Mouse (Mus musculus) midbrain, embryonic 11.5 days (tissue): ENCODE results near the gene Lmln. TPM values are rescaled to one million over a fixed set of nuclear protein-coding genes. Genes with fewer than 3 reads are reported as not detected.
A peak's percentile ranks its signal among the peaks of the same experiment; 100 is the strongest.

ENCODE experiments used
- ATAC-seq: fragments of 200-750 bp; cut with Nextera tagmentation; 2 replicates; pipeline ENCODE4 v1.8.0; 2017; ENCODE audit warnings: moderate TSS enrichment, moderate library complexity; ENCODE audit not compliant: low FRiP score
- DNase-seq: peaks from one replicate; pipeline ENCODE4 v3.0.0; 2015; ENCODE audit warnings: low spot score; ENCODE audit errors: missing footprints
- H3K27ac ChIP-seq: fragments of 300-500 bp; sonication (generic); 2 replicates; pipeline ENCODE4 v1.5.1; 2014; ENCODE audit warnings: low read depth, low read length
- H3K27me3 ChIP-seq: fragments of 300-500 bp; sonication (generic); 2 replicates; pipeline ENCODE4 v1.6.1; 2014; ENCODE audit warnings: mild to moderate bottlenecking, low read length, moderate library complexity, mixed read lengths; ENCODE audit not compliant: control insufficient read depth, insufficient read depth
- H3K36me3 ChIP-seq: fragments of 300-500 bp; sonication (generic); 2 replicates; pipeline ENCODE4 v1.6.1; 2014; ENCODE audit warnings: mild to moderate bottlenecking, low read length, moderate library complexity, mixed read lengths; ENCODE audit not compliant: control insufficient read depth, insufficient read depth
- H3K4me1 ChIP-seq: fragments of 300-500 bp; sonication (generic); 2 replicates; pipeline ENCODE4 v1.6.1; 2014; ENCODE audit warnings: low read length; ENCODE audit not compliant: control insufficient read depth, insufficient read depth
- H3K4me2 ChIP-seq: fragments of 300-500 bp; sonication (generic); 2 replicates; pipeline ENCODE4 v1.6.1; 2014; ENCODE audit warnings: mild to moderate bottlenecking, moderate library complexity
- H3K4me3 ChIP-seq: fragments of 300-500 bp; sonication (generic); 2 replicates; pipeline ENCODE4 v1.5.1; 2014; ENCODE audit warnings: low read depth, low read length
- H3K9ac ChIP-seq: fragments of 300-500 bp; sonication (generic); 2 replicates; pipeline ENCODE4 v1.6.1; 2014; ENCODE audit warnings: low read length
- H3K9me3 ChIP-seq: fragments of 300-500 bp; sonication (generic); 2 replicates; pipeline ENCODE4 v1.6.1; 2016; ENCODE audit warnings: low read length; ENCODE audit not compliant: control insufficient read depth
- WGBS: fragments of 180-500 bp; shearing (Covaris S2); extraction: QIAGEN DNeasy Blood & Tissue Kit; methylation state at CpG from one replicate; pipeline ENCODE4 v1.1.7; 2014; 5-methylcytosine and 5-hydroxymethylcytosine counted together
- polyA plus RNA-seq: library from polyadenylated mRNA; unstranded; fragments of >200 nt; fragmentation: Nextera tagmentation; extraction: Ambion mirVana; gene quantifications from 2 replicates; pipeline ENCODE4 v1.2.1, GENCODE M21; 2014

Lmln gene
- polyA plus RNA-seq, 1 experiment from 2014 or later = 2.7 TPM

- Histone ChIP-seq H3K4me2 (peak overlapping the region; percentile 82), H3K9me3 (no peaks in the 10 kb centered on the region), H3K27me3 (no peaks in the 10 kb centered on the region), H3K36me3 (peaks cover 12% of the 10 kb centered on the region; the same call in 1 of the 2 replicates), H3K4me3 (peak overlapping the region; percentile 85), H3K4me1 (peaks cover 21% of the 10 kb centered on the region), H3K27ac (peak overlapping the region; percentile 76), H3K9ac (peak overlapping the region; percentile 86)
- WGBS = under 1% methylated on average over 34 of the region's 35 CpGs
- no peak for ATAC-seq
- DNase-seq = peak; percentile 96
Observed at GRCm38 (mm10) chr16:33062682-33063131, 386 bp downstream of the Lmln start.

DNA sequence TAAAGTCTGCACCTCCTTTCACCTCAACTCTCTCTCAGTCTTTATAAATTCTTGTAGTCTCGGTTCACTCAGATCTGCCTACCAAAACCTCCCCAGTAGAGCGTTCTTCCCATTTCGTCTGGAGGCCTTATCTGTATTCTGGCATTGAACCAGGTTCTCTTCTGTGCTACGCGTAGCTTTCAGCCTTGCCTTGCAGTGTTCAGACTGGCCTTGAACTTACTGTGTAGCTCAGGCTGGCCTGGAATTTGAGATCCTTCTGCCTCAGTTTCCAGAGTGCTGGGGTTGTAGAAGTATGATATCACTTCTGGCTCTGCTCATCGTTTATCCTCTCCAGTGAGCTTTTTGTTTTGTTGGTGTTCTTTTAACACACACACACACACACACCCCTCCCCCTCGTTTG is 946 bp downstream of the Lmln start:
- peak overlapping the region; percentile 86 for H3K9ac ChIP-seq
- peaks cover 12% of the 10 kb centered on the region; the same call in 1 of the 2 replicates for H3K36me3 ChIP-seq
- H3K4me3 ChIP-seq = peak overlapping the region; percentile 85
- H3K27ac ChIP-seq = no peak overlapping the region
- DNase-seq = peak; percentile 88
- H3K4me1 ChIP-seq = peaks cover 16% of the 10 kb centered on the region
- H3K9me3 ChIP-seq = no peaks in the 10 kb centered on the region
- WGBS = 34% methylated on average over 7 of the region's 7 CpGs
- no peaks in the 10 kb centered on the region for H3K27me3 ChIP-seq
- no peak for ATAC-seq
- peak overlapping the region; percentile 82 for H3K4me2 ChIP-seq

DNA sequence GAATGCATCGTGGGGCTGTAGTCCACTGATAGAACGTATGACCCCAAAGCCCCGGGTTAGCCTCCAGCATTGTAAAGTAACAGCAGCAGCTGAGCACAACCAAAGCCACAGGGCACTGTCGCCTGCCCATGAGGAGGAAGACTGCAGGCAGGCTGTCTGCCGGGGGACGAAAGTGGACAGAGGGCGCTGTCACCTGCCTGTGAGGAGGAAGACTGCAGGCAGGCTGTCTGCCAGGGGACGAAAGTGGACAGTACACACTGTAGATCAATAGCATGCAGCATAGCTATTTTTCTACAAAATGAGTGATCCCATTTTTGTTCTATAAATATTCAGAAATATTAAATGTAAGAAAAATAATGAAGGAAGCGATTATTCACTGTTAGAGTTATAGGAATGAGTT is 2.3 kb downstream of the Lmln start:
- no peaks in the 10 kb centered on the region for H3K27me3 ChIP-seq
- no peak overlapping the region for H3K27ac ChIP-seq
- peaks cover 3% of the 10 kb centered on the region; the same call in 1 of the 2 replicates for H3K36me3 ChIP-seq
- ATAC-seq (no peak), DNase-seq (no peak)
- WGBS = 68% methylated on average over 9 of the region's 9 CpGs
- H3K9ac ChIP-seq = no peak overlapping the region
- H3K4me3 ChIP-seq = no peak overlapping the region
- peaks cover 16% of the 10 kb centered on the region for H3K4me1 ChIP-seq
- H3K4me2 ChIP-seq = no peak overlapping the region
- no peaks in the 10 kb centered on the region for H3K9me3 ChIP-seq

GRCm38 (mm10) chr16:33070928-33071327 is 8.6 kb downstream of the Lmln start:
- H3K9ac ChIP-seq = no peak overlapping the region
- ATAC-seq = no peak
- H3K9me3 ChIP-seq = no peaks in the 10 kb centered on the region
- no peak for DNase-seq
- no peak overlapping the region for H3K27ac ChIP-seq
- no peak overlapping the region for H3K4me2 ChIP-seq
- H3K4me1 ChIP-seq = no peaks in the 10 kb centered on the region
- no peaks in the 10 kb centered on the region for H3K27me3 ChIP-seq
- peaks cover 6% of the 10 kb centered on the region for H3K36me3 ChIP-seq
- no peak overlapping the region for H3K4me3 ChIP-seq

- Histone ChIP-seq H3K27ac (no peak overlapping the region), H3K36me3 (peaks cover 9% of the 10 kb centered on the region)
- 89% methylated on average over 6 of the region's 6 CpGs for WGBS
Observed at GRCm38 (mm10) chr16:33072871-33073557, 10.7 kb downstream of the Lmln start.

GRCm38 (mm10) chr16:33074967-33075366 is 12.6 kb downstream of the Lmln start:
- Histone ChIP-seq H3K9ac (no peak overlapping the region), H3K27me3 (no peaks in the 10 kb centered on the region), H3K4me1 (no peaks in the 10 kb centered on the region), H3K4me2 (no peak overlapping the region), H3K27ac (no peak overlapping the region), H3K9me3 (no peaks in the 10 kb centered on the region), H3K4me3 (no peak overlapping the region), H3K36me3 (peaks cover 9% of the 10 kb centered on the region; the same call in 1 of the 2 replicates)
- ATAC-seq (no peak), DNase-seq (no peak)
- 89% methylated on average over 5 of the region's 5 CpGs for WGBS

More at GRCm38 (mm10) chr16:33072871-33073557, 10.7 kb downstream of the Lmln start:
- no peak overlapping the region for H3K4me2 ChIP-seq
- H3K4me3 ChIP-seq = no peak overlapping the region
- no peaks in the 10 kb centered on the region for H3K9me3 ChIP-seq
- no peak overlapping the region for H3K9ac ChIP-seq
- no peak for ATAC-seq
- no peaks in the 10 kb centered on the region for H3K4me1 ChIP-seq
- DNase-seq = no peak
- H3K27me3 ChIP-seq = no peaks in the 10 kb centered on the region

DNA sequence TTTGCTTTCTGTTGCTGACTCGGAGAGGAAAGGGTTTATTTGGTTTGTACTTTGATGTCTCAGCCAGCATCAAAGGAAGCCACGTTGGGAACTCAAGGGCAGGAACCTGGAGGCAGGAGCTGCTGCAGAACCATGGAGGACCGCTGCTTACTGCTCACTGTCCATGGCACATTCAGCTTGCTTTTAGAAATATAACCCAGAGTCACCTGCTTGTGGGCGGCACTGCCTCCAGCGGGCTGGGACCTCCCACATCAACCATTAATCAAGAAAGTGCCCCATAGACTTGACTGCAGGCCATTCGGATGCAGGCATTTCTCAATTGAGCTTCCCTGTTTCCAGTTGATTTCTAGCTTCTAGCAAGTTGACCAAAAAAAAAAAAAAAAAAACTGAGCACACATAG is 13.8 kb downstream of the Lmln start:
- Histone ChIP-seq H3K36me3 (peaks cover 6% of the 10 kb centered on the region; the same call in 1 of the 2 replicates), H3K4me1 (no peaks in the 10 kb centered on the region), H3K27me3 (no peaks in the 10 kb centered on the region), H3K9ac (no peak overlapping the region), H3K9me3 (no peaks in the 10 kb centered on the region), H3K27ac (no peak overlapping the region), H3K4me2 (no peak overlapping the region), H3K4me3 (no peak overlapping the region)
- no peak for ATAC-seq
- DNase-seq = no peak
- 81% methylated on average over 6 of the region's 6 CpGs for WGBS

DNA sequence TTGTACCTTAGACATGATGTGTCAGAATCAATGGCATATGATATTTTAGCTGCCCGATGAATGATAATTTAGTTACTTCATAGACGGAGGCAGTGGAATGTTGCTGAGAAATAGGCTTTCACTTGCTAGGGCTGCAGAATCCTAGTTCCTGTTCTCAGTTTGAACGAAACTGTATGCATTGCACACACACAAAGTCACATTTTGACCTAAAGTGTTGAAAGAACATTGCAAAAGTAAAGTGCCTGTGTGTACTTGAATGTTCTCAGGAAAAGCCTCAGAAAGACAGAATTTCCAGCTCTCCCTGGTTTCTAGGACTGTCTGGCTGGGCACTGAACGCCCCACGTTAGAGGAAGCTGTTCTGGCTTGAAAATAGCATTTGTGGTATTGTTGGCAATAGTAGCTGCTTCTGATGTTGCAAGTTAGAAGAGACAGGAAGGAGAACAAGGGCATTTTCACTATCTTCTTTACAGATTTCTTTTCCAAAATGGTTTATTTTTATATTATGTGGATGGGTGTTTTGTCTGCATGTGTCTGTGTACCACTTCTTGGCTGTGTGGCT is 14.8 kb downstream of the Lmln start:
- ATAC-seq (no peak), DNase-seq (no peak)
- Histone ChIP-seq H3K27ac (no peak overlapping the region), H3K4me2 (no peak overlapping the region), H3K4me1 (no peaks in the 10 kb centered on the region), H3K9ac (no peak overlapping the region), H3K4me3 (no peak overlapping the region), H3K27me3 (no peaks in the 10 kb centered on the region), H3K36me3 (peaks cover 6% of the 10 kb centered on the region; the same call in 1 of the 2 replicates), H3K9me3 (no peaks in the 10 kb centered on the region)
- WGBS = 92% methylated on average over 5 of the region's 5 CpGs

DNA sequence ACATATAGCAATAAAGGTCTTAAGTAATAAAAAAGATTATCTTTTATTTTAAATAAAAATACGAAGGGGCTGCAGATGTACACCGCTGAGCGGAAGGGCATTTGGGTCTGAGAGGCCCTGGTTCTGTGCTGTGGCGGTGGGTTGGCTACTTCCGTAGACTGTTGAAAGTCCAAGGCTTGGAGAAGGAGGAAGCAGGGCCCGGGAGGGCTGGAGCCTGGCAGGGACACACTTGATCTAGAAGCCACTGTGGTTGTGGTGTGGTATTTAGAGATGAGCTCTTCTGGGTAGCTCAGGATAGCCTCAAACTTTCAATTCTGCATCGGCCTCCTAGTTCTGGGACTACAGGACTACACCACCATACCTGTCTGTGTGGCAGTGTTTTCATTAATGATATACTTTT is 17.7 kb downstream of the Lmln start:
- H3K27ac ChIP-seq = no peak overlapping the region
- H3K4me3 ChIP-seq = no peak overlapping the region
- no peaks in the 10 kb centered on the region for H3K9me3 ChIP-seq
- H3K9ac ChIP-seq = no peak overlapping the region
- H3K4me2 ChIP-seq = no peak overlapping the region
- 97% methylated on average over 7 of the region's 7 CpGs for whole genome bisulfite sequencing
- H3K36me3 ChIP-seq = peaks cover 5% of the 10 kb centered on the region
- ATAC-seq (no peak), DNase-seq (no peak)
- H3K4me1 ChIP-seq = no peaks in the 10 kb centered on the region
- H3K27me3 ChIP-seq = no peaks in the 10 kb centered on the region
